Mouse (Mus musculus) C2C12 (cell line): ENCODE data around the gene Sertad4. TPM values are rescaled to one million over a fixed set of nuclear protein-coding genes. Genes with fewer than 3 reads are reported as not detected.
A peak's percentile ranks its signal among the peaks of the same experiment; 100 is the strongest.

Experiments
- H3K27me3 ChIP-seq: one replicate; pipeline ENCODE4 v1.6.1; 2011; ENCODE audit not compliant: control insufficient read depth, insufficient read depth, insufficient read length
- H3K36me3 ChIP-seq: one replicate; pipeline ENCODE4 v1.6.1; 2011; ENCODE audit not compliant: control insufficient read depth, insufficient read depth
- H3K4me3 ChIP-seq: one replicate; pipeline ENCODE4 v1.5.1; 2011; ENCODE audit warnings: mild to moderate bottlenecking, control low read depth; ENCODE audit not compliant: poor library complexity, insufficient read depth, severe bottlenecking
- H3K79me2 ChIP-seq: one replicate; pipeline ENCODE4 v1.6.1; 2011; ENCODE audit not compliant: control insufficient read depth, insufficient read depth
- H3K79me3 ChIP-seq: one replicate; pipeline ENCODE4 v1.6.1; 2011; ENCODE audit warnings: low read depth, control low read depth
- H3ac ChIP-seq: one replicate; pipeline ENCODE3; 2011; ENCODE audit warnings: low read depth; ENCODE audit not compliant: control insufficient read depth, insufficient read length
- CEBPB ChIP-seq: IDR thresholded peaks from one replicate; pipeline ENCODE4 v1.6.1; 2011; ENCODE audit warnings: low read depth, mild to moderate bottlenecking, control low read depth, moderate library complexity
- CTCF ChIP-seq: IDR thresholded peaks from one replicate; pipeline ENCODE4 v1.5.1; 2011; ENCODE audit not compliant: control insufficient read depth, insufficient read depth, insufficient read length
- FOSL1 ChIP-seq: IDR thresholded peaks from one replicate; pipeline ENCODE4 v1.8.0; 2011; ENCODE audit warnings: mild to moderate bottlenecking, low read length; ENCODE audit not compliant: poor library complexity, insufficient read depth, severe bottlenecking
- MAX ChIP-seq: IDR thresholded peaks from one replicate; pipeline ENCODE4 v1.6.1; 2011; ENCODE audit warnings: mild to moderate bottlenecking, control low read depth
- MYOD1 ChIP-seq: IDR thresholded peaks from one replicate; pipeline ENCODE4 v1.6.1; 2011; ENCODE audit warnings: low read depth; ENCODE audit not compliant: control insufficient read depth, insufficient read length
- MYOG ChIP-seq: IDR thresholded peaks from one replicate; pipeline ENCODE4 v1.6.1; 2011; ENCODE audit not compliant: control insufficient read depth, insufficient read length; ENCODE audit errors: extremely low read depth
- USF1 ChIP-seq: IDR thresholded peaks from one replicate; pipeline ENCODE4 v1.6.1; 2011; ENCODE audit warnings: low read depth, mild to moderate bottlenecking, control low read depth, moderate library complexity
- polyA plus RNA-seq: library from polyadenylated mRNA; unstranded; fragments of >200 nt; fragmentation: generic; extraction: Trizol; gene quantifications from one replicate; pipeline ENCODE4 v1.2.1, GENCODE M21; 2012; ENCODE audit warnings: missing spikeins

The Sertad4 gene
- polyA plus RNA-seq, 1 experiment: 18.9 TPM

GRCm38 (mm10) chr1:192853988-192854818 is 1.4 kb downstream of the Sertad4 start:
- Histone ChIP-seq H3ac (peak overlapping the region; percentile 36), H3K79me2 (peaks cover 41% of the 10 kb centered on the region), H3K79me3 (peaks cover 27% of the 10 kb centered on the region), H3K27me3 (no peaks in the 10 kb centered on the region), H3K36me3 (peaks cover 7% of the 10 kb centered on the region), H3K4me3 (peak overlapping the region; percentile 59)
- TF ChIP-seq MYOD1 (no peak), CTCF (no peak), FOSL1 (no peak), MYOG (no peak), CEBPB (no peak)

GRCm38 (mm10) chr1:192853429-192853828 is 2.1 kb downstream of the Sertad4 start:
- Histone ChIP-seq H3K79me3 (peaks cover 27% of the 10 kb centered on the region), H3K4me3 (no peak overlapping the region), H3K27me3 (no peaks in the 10 kb centered on the region), H3K36me3 (peaks cover 14% of the 10 kb centered on the region), H3K79me2 (peaks cover 43% of the 10 kb centered on the region), H3ac (no peak overlapping the region)
- TF ChIP-seq MYOG (no peak), MAX (no peak)

- TF ChIP-seq USF1: no peak
- TF ChIP-seq CTCF: no peak
- no peak for TF ChIP-seq MYOG
- TF ChIP-seq FOSL1: no peak
- no peak for TF ChIP-seq CEBPB
- no peak for TF ChIP-seq MYOD1
- no peak for TF ChIP-seq MAX
These were observed 3.5 kb downstream of the Sertad4 start for GRCm38 (mm10) chr1:192852047-192852446.

GRCm38 (mm10) chr1:192851640-192852039 is 3.9 kb downstream of the Sertad4 start:
- Histone ChIP-seq H3ac (no peak overlapping the region), H3K4me3 (no peak overlapping the region), H3K36me3 (peaks cover 32% of the 10 kb centered on the region), H3K79me3 (peaks cover 27% of the 10 kb centered on the region), H3K27me3 (no peaks in the 10 kb centered on the region), H3K79me2 (peaks cover 61% of the 10 kb centered on the region)
- TF ChIP-seq FOSL1: no peak

More at GRCm38 (mm10) chr1:192852047-192852446, 3.5 kb downstream of the Sertad4 start:
- H3K36me3 ChIP-seq: peaks cover 28% of the 10 kb centered on the region
- no peak overlapping the region for H3K4me3 ChIP-seq
- peaks cover 27% of the 10 kb centered on the region for H3K79me3 ChIP-seq
- H3K27me3 ChIP-seq: no peaks in the 10 kb centered on the region
- no peak overlapping the region for H3ac ChIP-seq
- H3K79me2 ChIP-seq: peaks cover 57% of the 10 kb centered on the region

GRCm38 (mm10) chr1:192851126-192851525 is 4.4 kb downstream of the Sertad4 start:
- H3K4me3 ChIP-seq: no peak overlapping the region
- no peaks in the 10 kb centered on the region for H3K27me3 ChIP-seq
- H3K79me3 ChIP-seq: peaks cover 27% of the 10 kb centered on the region
- peaks cover 37% of the 10 kb centered on the region for H3K36me3 ChIP-seq
- H3ac ChIP-seq: no peak overlapping the region
- H3K79me2 ChIP-seq: peaks cover 63% of the 10 kb centered on the region
- TF ChIP-seq MAX: no peak

GRCm38 (mm10) chr1:192849616-192850015 is 5.9 kb downstream of the Sertad4 start:
- peaks cover 63% of the 10 kb centered on the region for H3K79me2 ChIP-seq
- H3K4me3 ChIP-seq: no peak overlapping the region
- H3ac ChIP-seq: no peak overlapping the region
- H3K79me3 ChIP-seq: peaks cover 27% of the 10 kb centered on the region
- no peak for TF ChIP-seq CEBPB
- peak; percentile 6 for TF ChIP-seq USF1
- no peak for TF ChIP-seq MAX
- TF ChIP-seq MYOD1: peak; percentile 88
- H3K36me3 ChIP-seq: peaks cover 50% of the 10 kb centered on the region
- H3K27me3 ChIP-seq: no peaks in the 10 kb centered on the region

GRCm38 (mm10) chr1:192847254-192847653 is 8.3 kb downstream of the Sertad4 start:
- H3K79me3 ChIP-seq: peaks cover 10% of the 10 kb centered on the region
- H3K27me3 ChIP-seq: no peaks in the 10 kb centered on the region
- peaks cover 39% of the 10 kb centered on the region for H3K79me2 ChIP-seq
- TF ChIP-seq FOSL1: no peak
- H3K36me3 ChIP-seq: peaks cover 46% of the 10 kb centered on the region
- no peak overlapping the region for H3ac ChIP-seq
- H3K4me3 ChIP-seq: no peak overlapping the region
